Mouse (Mus musculus) MEL (cell line): Measurements from ENCODE around the gene 1700014D04Rik. TPM values are rescaled to one million over a fixed set of nuclear protein-coding genes. Genes with fewer than 3 reads are reported as not detected.
A peak's percentile ranks its signal among the peaks of the same experiment; 100 is the strongest.

Source experiments
- DNase-seq: peaks from one replicate; pipeline ENCODE4 v3.0.0; 2011; ENCODE audit warnings: low read depth, low spot score
- H3K27ac ChIP-seq: 2 replicates; pipeline ENCODE4 v1.5.1; 2012; ENCODE audit warnings: low read depth, mild to moderate bottlenecking, control low read depth, low read length, moderate library complexity; ENCODE audit not compliant: control insufficient read depth
- H3K27me3 ChIP-seq, 2 experiments: fragments of 150-350 bp in 1 of 2; sonication (generic) in 1 of 2; 2 replicates each; pipeline ENCODE4 v1.6.1; 2012; ENCODE audit warnings: low read length in 2 of 2, mild to moderate bottlenecking in 2 of 2, improper control_type of control experiment in 1 of 2, moderate library complexity in 1 of 2; ENCODE audit not compliant: insufficient read depth in 2 of 2, control insufficient read depth in 1 of 2
- H3K36me3 ChIP-seq, 2 experiments: 2 replicates each; pipeline ENCODE4 v1.6.1; 2012 to 2014; ENCODE audit warnings: low read length in 2 of 2, improper control_type of control experiment in 1 of 2, inconsistent platforms in 1 of 2, mild to moderate bottlenecking in 1 of 2; ENCODE audit not compliant: insufficient read depth in 2 of 2, control insufficient read depth in 1 of 2
- H3K4me1 ChIP-seq, 2 experiments: fragments of 150-350 bp in 1 of 2; sonication (generic) in 1 of 2; 2 replicates each; pipeline ENCODE4 v1.6.1; 2012; ENCODE audit warnings: low read length in 2 of 2, improper control_type of control experiment in 1 of 2, mild to moderate bottlenecking in 1 of 2; ENCODE audit not compliant: insufficient read depth in 2 of 2, control insufficient read depth in 1 of 2
- H3K4me3 ChIP-seq, 2 experiments: fragments of 150-350 bp in 1 of 2; sonication (generic) in 1 of 2; 2 replicates each; pipeline ENCODE4 v1.5.1; 2012; ENCODE audit warnings: low read depth in 2 of 2, low read length in 2 of 2, mild to moderate bottlenecking in 2 of 2, moderate library complexity in 2 of 2, control low read depth in 1 of 2, improper control_type of control experiment in 1 of 2; ENCODE audit not compliant: control insufficient read depth in 1 of 2, insufficient read depth in 1 of 2
- H3K79me2 ChIP-seq: 2 replicates; pipeline ENCODE4 v1.6.1; 2012; ENCODE audit warnings: mild to moderate bottlenecking, low read length, moderate library complexity; ENCODE audit not compliant: control insufficient read depth, poor library complexity, insufficient read depth
- H3K9ac ChIP-seq: 2 replicates; pipeline ENCODE4 v1.6.1; 2012; ENCODE audit warnings: low read depth, mild to moderate bottlenecking, control low read depth, low read length, moderate library complexity; ENCODE audit not compliant: control insufficient read depth, poor library complexity, severe bottlenecking
- H3K9me3 ChIP-seq: fragments of 150-350 bp; sonication (generic); replicated peaks from 2 replicates; pipeline ENCODE4 v1.6.1; 2012; ENCODE audit warnings: mild to moderate bottlenecking, low read length, improper control_type of control experiment, moderate library complexity; ENCODE audit not compliant: insufficient read depth
- CHD2 ChIP-seq: IDR thresholded peaks from 2 replicates; pipeline ENCODE4 v1.6.1; 2011; ENCODE audit warnings: low read length, improper control_type of control experiment
- E2F4 ChIP-seq: IDR thresholded peaks from 2 replicates; pipeline ENCODE4 v1.6.1; 2011; ENCODE audit warnings: low read depth, low read length, improper control_type of control experiment, borderline replicate concordance
- EP300 ChIP-seq, 2 experiments: IDR thresholded peaks; 2 replicates each; pipeline ENCODE4 v1.6.1; 2011; ENCODE audit warnings: improper control_type of control experiment in 2 of 2, low read length in 2 of 2, low read depth in 1 of 2, mild to moderate bottlenecking in 1 of 2
- ETS1 ChIP-seq: IDR thresholded peaks from 2 replicates; pipeline ENCODE4 v1.6.1; 2012; ENCODE audit warnings: low read depth, mild to moderate bottlenecking, inconsistent platforms, low read length, improper control_type of control experiment, moderate library complexity
- GATA1 ChIP-seq: IDR thresholded peaks from 2 replicates; pipeline ENCODE4 v1.6.1; 2011; ENCODE audit warnings: low read depth, low read length, improper control_type of control experiment
- MAFK ChIP-seq: IDR thresholded peaks from 2 replicates; pipeline ENCODE4 v1.6.1; 2011; ENCODE audit warnings: low read depth, mild to moderate bottlenecking, low read length, improper control_type of control experiment, borderline replicate concordance
- MAZ ChIP-seq: IDR thresholded peaks from 2 replicates; pipeline ENCODE4 v1.6.1; 2012; ENCODE audit warnings: low read depth, mild to moderate bottlenecking, inconsistent platforms, low read length, improper control_type of control experiment
- MYB ChIP-seq: IDR thresholded peaks from 2 replicates; pipeline ENCODE4 v1.6.1; 2011; ENCODE audit warnings: mild to moderate bottlenecking, low read depth, low read length, improper control_type of control experiment
- MYC ChIP-seq: IDR thresholded peaks from 2 replicates; pipeline ENCODE4 v1.6.1; 2011; ENCODE audit warnings: low read depth, mild to moderate bottlenecking, low read length, improper control_type of control experiment, moderate library complexity
- POLR2AphosphoS5 ChIP-seq: IDR thresholded peaks from 2 replicates; pipeline ENCODE4 v1.6.1; 2012; ENCODE audit warnings: low read depth, borderline replicate concordance, mild to moderate bottlenecking, inconsistent platforms, low read length, moderate library complexity, mixed read lengths
- RAD21 ChIP-seq: IDR thresholded peaks from 2 replicates; pipeline ENCODE4 v1.6.1; 2011; ENCODE audit warnings: mild to moderate bottlenecking, low read depth, low read length, improper control_type of control experiment
- RCOR1 ChIP-seq: IDR thresholded peaks from 2 replicates; pipeline ENCODE4 v1.6.1; 2012; ENCODE audit warnings: low read depth, mild to moderate bottlenecking, inconsistent platforms, low read length, improper control_type of control experiment
- SMC3 ChIP-seq: IDR thresholded peaks from 2 replicates; pipeline ENCODE4 v1.6.1; 2011; ENCODE audit warnings: low read depth, low read length, improper control_type of control experiment
- TAL1 ChIP-seq: IDR thresholded peaks from 2 replicates; pipeline ENCODE4 v1.6.1; 2012; ENCODE audit warnings: mild to moderate bottlenecking, inconsistent platforms, low read length, moderate library complexity, mixed read lengths
- TBP ChIP-seq: IDR thresholded peaks from 2 replicates; pipeline ENCODE4 v1.8.0; 2011; ENCODE audit warnings: low read depth, low read length, improper control_type of control experiment
- TCF12 ChIP-seq: IDR thresholded peaks from 2 replicates; pipeline ENCODE4 v1.6.1; 2014; ENCODE audit warnings: low read depth, mild to moderate bottlenecking, inconsistent platforms, low read length, improper control_type of control experiment, moderate library complexity
- USF1 ChIP-seq: IDR thresholded peaks from 2 replicates; pipeline ENCODE4 v1.6.1; 2014; ENCODE audit warnings: low read depth, mild to moderate bottlenecking, inconsistent platforms, low read length, improper control_type of control experiment, moderate library complexity
- USF2 ChIP-seq, 2 experiments: IDR thresholded peaks; 2 replicates each; pipeline ENCODE4 v1.6.1; 2011 to 2012; ENCODE audit warnings: improper control_type of control experiment in 2 of 2, low read length in 2 of 2, borderline replicate concordance in 1 of 2, inconsistent platforms in 1 of 2, low read depth in 1 of 2, mild to moderate bottlenecking in 1 of 2; ENCODE audit not compliant: insufficient read depth in 1 of 2
- ZC3H11A ChIP-seq: IDR thresholded peaks from 2 replicates; pipeline ENCODE4 v1.6.1; 2012; ENCODE audit warnings: low read depth, mild to moderate bottlenecking, inconsistent platforms, low read length, improper control_type of control experiment
- polyA plus RNA-seq, 2 experiments: library from polyadenylated mRNA; stranded (reverse) in 1 of 2; unstranded in 1 of 2; fragments of >175 nt in 1 of 2; fragments of >200 nt in 1 of 2; gene quantifications; 2 replicates each; pipeline versions ENCODE4 v1.2.1 to v1.2.4; 2012; ENCODE audit warnings: low replicate concordance in 2 of 2, low read depth in 1 of 2; ENCODE audit not compliant: insufficient read length in 2 of 2, insufficient read depth in 1 of 2, missing spikeins in 1 of 2
- total RNA-seq: library from RNA; depleted of rRNA; stranded (reverse); fragments of 300-350 nt; gene quantifications from 2 replicates; pipeline ENCODE4 v1.2.3, GENCODE M21; 2012; rRNA removed

1700014D04Rik gene
- total RNA-seq (not detected in 2 replicates), polyA plus RNA-seq (under 1 TPM in 1 of 2 experiments, not detected in 1; 0.06 TPM)

DNA sequence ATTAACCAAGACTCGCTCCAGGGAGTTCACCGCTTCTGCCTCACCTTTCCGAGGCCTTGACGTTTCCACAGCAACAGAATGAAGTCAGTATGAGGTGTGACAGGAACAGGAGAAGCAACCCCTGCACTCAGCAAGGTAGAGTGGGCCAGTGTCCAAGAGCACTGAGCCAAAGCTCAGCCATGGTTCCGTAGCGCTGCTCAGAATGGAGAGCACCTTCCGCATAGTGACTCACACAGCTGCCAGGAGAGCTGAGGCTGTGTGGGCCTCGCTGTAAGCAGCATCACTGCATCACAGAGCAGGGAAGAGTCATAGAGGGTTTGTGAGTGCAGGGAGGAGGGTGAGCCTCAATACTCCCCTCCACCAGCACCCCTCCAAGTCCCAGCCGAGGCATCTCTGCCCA is at the start of gene 1700014D04Rik:
TSS of gene 1700014D04Rik (minus strand) at position 42 of the 400 bp plus-strand sequence.
- no peaks in the 10 kb centered on the region for H3K36me3 ChIP-seq
- no peaks in the 10 kb centered on the region for H3K79me2 ChIP-seq
- peaks cover 0 to 5% of the 10 kb centered on the region in 2 experiments; a peak in 2 of 4 replicates for H3K4me1 ChIP-seq
- no peak within 1 kb of the TSS for H3K9ac ChIP-seq
- no peak for TF ChIP-seq MYB
- TF ChIP-seq ZC3H11A, result no peak
- TF ChIP-seq TAL1, result no peak
- TF ChIP-seq RCOR1, result no peak
- no peak for TF ChIP-seq POLR2AphosphoS5
- no peaks in the 10 kb centered on the region for H3K27me3 ChIP-seq
- no peak within 1 kb of the TSS for H3K27ac ChIP-seq
- DNase-seq, result no peak
- H3K9me3 ChIP-seq, result no peaks in the 10 kb centered on the region
- H3K4me3 ChIP-seq, result no peak within 1 kb of the TSS

DNA sequence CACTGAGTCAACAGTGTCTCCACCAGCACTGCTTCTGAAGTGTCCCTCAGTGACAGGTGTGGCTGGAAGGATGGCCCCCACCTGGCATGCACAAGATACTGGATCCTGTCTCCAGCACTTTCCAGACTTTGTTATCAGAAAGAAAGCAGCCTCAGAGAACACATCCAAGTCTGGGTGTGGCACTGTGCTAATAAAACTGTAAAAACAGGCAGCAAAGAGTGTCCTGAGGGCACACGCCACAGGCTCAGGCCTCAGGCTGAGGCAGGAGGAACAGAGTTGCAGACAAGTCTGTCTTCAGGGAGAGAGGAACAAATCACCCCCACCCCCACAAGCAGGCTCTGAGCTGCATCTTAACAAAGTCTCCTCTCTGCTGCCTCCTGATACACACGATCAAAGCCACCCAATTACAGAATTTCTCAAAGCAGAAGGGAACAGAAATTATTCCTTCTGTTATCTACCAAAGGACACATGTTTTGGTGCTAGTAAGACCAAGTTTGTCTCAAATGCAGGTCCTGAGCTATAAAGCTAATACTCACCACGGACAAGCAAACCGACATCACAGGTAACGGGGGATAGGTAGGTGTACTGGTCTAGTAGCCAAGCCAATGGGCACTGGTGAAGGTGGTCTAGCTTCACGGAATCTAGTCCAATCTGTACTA is 49.4 kb upstream of the 1700014D04Rik start:
- peak; percentile 52 for TF ChIP-seq GATA1
- TF ChIP-seq TAL1, result peak; percentile 75
- 0 out of 2 replicates have a peak, but pooled peaks have one; percentile 30 for TF ChIP-seq TBP
- TF ChIP-seq TCF12, result peak; percentile 71; the same call in 1 of the 2 replicates
- peak; percentile 57 to 80; a peak in 3 of 4 replicates for TF ChIP-seq EP300 (IDR thresholded peaks at IDR 0.05; ENCODE audit: low read depth in 1 of 2, low read length in 2 of 2)
- TF ChIP-seq SMC3, result no peak
- TF ChIP-seq ETS1, result peak; percentile 61
- TF ChIP-seq MYC, result no peak
- no peak for TF ChIP-seq CHD2
- no peak for TF ChIP-seq E2F4
- no peak for TF ChIP-seq RAD21
- TF ChIP-seq USF2 (IDR thresholded peaks at IDR 0.05; ENCODE audit: borderline replicate concordance in 1 of 2, insufficient read depth in 1 of 2, low read depth in 1 of 2, low read length in 2 of 2), result no peak
- TF ChIP-seq MAZ, result no peak
- no peak for TF ChIP-seq USF1
- TF ChIP-seq MYB, result peak; percentile 57; the same call in 1 of the 2 replicates
- no peak for TF ChIP-seq MAFK
- Histone ChIP-seq H3K9ac (no peak overlapping the region), H3K27me3 (no peaks in the 10 kb centered on the region), H3K79me2 (no peaks in the 10 kb centered on the region), H3K9me3 (no peaks in the 10 kb centered on the region), H3K36me3 (peaks cover 14 to 51% of the 10 kb centered on the region in 2 experiments), H3K4me3 (no peak overlapping the region), H3K4me1 (peaks cover 7 to 8% of the 10 kb centered on the region in 2 experiments), H3K27ac (peak overlapping the region; percentile 57)
- peak; percentile 76 for DNase-seq
